Mouse (Mus musculus) cerebellum, postnatal 14 days (tissue): ENCODE measurements around the gene Sumo3.

Source experiments
- DNase-seq, 2 experiments: peaks; one replicate each; pipeline ENCODE4 v3.0.0; 2021; ENCODE audit warnings: mixed read lengths in 2 of 2

Gene Sumo3

DNA sequence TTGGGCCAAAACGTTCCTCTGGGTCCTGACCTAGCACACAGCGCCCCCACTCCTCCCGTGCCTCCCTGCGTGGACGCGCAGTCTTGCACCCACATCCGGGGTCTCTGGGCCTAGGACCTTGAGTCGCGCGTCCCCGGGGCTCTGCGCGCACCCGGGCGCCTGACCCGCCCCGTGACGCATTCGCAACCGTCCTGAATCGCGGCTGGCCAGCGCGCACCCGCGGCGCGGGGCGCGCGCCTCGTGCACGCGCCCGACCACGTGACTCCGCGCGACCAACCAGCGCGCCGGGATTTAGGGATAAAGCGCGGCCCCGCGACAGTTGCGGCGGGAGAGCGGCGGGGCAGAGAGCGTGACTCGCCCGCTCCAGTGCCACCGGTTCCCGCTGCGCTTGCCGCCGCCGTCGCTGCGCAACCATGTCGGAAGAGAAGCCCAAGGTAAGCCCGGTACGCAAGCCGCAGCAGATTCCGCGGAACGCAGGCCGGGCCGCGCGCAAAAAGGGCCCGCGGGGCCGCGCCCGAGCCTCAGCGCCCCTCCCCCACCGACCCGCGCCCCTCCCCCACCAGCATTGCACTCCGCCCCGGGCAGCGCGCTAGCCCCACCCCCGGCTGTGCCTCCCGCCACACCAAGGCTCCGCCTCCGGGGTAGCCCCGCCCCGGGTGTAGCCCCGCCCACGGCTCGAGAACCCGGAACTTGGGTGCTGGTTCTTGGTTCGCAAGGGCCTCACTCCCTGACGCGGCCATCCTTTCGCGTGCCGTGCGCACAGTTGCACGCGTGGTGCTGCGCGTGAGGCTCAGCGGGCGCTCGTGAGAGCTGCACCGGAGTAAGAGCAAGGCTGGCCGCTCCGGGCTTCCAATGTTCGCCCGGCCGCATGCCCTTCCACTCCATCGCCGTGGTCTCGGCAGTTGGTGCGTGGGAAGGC is at the start of gene Sumo3, which contains the start of gene Gm49325:
Gene Sumo3 (plus strand): TSS at position 190 of the 919 bp plus-strand sequence.
Gene Gm49325 (plus strand): TSS at position 290 of the 919 bp plus-strand sequence.
- peak; percentile 97 for DNase-seq

DNA sequence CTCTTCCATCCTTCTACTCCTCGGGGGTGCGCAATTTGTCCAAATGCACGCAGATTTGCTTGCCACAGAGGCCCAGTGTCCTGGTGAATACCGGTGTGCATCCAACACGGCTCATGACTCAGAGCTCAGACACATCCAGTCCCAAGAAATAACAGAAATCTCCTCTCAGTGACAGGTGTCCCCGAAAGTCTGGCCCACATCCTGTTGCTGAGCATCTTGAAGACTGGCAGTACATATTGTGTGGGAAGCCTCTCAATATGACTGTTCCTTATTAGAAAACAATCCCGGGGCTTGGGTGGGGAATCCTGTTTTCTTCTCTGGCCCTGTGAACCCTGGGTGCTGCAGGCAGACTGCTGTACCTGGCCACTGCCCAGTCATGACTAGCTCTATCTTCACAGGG is 49.3 kb upstream of the Sumo3 start:
- DNase-seq, result no peak

DNA sequence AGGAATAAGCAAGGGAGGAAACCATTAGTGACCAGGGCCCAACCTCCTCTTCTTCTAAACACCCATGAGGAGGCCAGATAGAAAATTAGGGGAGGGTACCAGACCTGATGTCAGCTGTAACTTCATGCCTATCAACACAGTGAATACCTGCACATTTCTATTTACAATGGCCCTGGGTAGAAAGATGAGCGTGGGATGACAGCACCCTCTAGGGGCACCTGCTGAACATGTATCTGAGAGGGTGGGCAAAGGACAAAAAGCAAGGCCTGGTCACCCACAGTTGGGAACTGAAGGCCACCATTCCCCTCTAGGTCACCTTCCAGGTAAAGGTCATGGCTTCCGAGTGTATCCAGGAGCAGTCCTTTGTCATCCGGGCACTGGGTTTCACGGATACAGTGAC is 48.3 kb upstream of the Sumo3 start:
- peak; percentile 62 to 64 for DNase-seq

DNA sequence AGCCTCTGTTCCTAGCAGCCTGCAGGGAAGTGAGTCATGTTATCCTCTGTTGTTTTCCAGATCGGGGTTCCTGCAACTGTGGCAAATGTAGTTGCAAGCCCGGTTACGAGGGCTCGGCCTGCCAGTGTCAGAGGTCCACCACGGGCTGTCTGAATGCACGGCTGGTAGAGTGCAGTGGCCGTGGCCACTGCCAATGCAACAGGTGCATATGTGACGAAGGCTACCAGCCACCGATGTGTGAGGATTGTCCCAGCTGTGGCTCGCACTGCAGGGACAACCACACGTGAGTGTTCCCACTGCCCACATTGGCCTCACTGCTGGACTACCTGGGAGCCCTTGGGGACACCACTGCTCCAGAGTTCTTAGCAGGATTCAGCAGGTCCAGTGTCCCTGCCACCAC is 45.8 kb upstream of the Sumo3 start:
- DNase-seq, result no peak

DNA sequence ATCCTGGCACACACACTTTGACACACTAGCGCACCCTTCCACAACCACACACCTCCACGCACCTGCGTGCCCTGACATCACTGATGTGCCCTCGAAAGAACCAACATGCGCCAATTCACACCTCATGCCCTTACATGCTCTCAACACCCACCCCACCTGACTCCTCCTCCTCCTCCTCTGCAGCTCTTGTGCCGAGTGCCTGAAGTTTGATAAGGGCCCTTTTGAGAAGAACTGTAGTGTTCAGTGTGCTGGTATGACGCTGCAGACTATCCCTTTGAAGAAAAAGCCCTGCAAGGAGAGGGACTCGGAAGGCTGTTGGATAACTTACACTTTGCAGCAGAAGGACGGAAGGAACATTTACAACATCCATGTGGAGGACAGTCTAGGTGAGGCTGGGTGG is 45.1 kb upstream of the Sumo3 start:
- DNase-seq, result no peak

DNA sequence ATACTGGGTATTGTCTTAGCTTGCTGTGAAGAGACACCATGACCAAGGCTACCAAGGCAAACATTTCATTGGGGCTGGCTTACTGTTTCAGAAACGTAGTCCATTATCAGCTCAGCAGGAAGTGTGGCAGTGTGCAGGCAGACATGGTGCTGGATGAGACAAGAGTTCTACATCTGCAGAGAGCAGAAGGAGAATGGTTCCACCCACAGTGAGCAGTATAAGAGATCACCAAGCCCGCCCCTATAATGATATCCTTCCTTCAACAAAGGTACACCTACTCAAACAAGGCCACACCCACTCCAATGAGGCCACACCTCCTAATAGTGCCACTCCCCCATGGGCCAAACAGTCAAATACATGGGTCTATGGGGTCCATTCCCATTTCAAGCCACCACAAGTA is 44.4 kb upstream of the Sumo3 start:
- DNase-seq, result no peak

DNA sequence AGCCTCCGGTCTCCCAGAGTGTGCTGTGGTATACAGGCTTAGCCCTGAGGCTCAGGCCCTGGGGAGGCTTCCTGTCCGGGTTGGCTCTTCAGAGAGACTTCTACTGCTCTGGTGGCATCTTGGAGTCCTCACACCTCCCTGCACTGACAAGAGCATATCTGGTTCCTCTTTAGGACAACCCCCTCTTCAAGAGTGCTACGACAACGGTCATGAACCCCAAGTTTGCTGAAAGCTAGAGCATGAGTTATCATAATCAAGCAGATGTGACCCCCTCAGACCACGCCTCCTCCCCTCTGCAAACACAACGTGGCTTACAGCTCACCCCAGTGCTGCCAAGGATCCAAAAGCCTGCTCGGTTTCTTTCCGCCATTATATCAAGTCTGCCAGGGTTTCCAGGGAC is 40.9 kb upstream of the Sumo3 start:
- no peak for DNase-seq

DNA sequence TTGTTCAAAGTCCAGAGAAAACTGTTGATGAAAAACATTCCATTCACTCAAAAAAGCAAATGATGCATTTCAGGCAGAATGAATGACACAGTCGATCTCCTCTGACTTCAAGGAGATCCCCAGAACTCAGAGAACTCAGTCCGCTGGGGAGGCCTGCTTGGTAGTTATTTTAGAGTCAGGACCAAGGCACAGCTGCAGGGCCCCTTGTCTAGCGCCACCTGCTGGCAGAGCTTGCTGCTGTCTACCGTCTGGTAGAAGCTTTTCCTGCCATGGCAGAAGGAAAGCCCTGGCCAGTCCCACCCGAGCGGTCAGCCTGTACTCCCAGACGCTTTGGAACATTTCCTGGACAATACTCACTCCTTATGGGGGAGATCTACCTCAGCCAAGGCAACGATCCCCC is 39.2 kb upstream of the Sumo3 start:
- peak; percentile 92 to 97 for DNase-seq

DNA sequence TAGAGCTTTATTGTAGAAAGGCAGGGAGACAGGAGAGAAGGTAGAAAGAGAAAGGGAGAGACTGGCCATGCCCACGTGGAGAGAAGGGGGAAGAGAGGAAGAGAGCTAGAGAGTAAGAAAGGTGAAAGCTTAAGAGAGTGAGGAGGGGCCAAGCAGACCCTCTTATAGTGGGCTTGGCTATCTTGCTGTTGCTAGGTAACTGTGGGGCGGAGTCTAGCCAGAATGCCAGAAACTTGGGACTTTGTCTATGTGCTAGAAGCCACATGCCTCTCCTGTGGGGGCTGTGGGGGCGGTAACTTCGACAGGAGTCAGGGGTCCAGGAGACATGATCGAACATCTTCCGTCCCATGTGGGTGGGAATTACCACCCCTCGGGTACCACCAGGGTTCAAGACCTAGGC is 36.4 kb upstream of the Sumo3 start:
- no peak for DNase-seq

DNA sequence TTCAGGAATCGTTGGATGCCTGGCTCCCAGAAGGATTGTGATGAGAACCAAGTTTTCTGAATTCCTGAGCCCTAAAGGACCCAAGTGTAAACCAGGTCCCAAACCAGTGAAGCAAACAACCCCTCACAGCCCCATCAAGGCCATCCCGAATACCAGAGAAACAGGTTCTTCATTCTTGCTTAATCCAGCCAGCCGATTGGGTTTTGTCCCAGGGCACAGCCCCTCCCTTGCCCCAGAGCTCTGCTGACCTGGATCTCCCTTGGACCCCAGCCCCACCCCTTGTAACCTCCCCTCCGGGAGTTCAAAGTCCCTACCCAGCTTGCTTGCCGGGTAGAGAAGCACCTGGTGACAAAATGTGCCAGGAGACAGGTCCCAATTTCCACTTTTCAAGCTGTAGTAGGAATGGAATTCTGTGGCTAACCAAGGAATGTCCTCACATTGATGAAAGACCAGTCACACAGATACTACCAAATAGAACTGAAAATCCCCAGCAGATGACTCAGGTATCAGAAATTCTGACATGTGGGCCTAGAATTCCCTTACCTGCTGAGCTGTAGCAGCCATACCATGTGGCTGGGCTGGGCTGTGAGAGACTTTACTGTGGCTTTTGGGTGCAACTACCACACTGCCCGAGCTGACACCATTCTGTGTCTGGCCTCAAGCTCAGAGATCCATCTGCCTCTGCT is 35.8 kb upstream of the Sumo3 start:
- DNase-seq, result no peak

DNA sequence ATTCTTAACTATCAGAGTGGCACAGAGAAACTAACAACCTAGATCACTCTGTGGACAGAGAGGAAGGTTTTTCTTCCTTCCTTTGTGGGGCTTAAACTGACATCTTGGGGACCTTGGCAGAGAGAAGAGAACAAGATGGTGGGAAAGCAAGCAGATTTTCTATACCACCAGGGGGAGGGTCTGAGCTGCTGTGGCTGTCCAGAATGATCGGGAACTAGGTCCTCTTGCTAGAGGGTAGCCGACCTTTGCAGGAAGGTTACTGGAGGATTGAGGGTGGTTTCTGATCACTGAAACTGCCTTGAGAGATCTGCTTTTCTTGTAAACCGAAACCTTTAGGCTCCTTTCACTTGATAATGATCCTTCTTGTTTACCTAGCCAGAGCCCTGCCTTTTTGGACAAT is 33.7 kb upstream of the Sumo3 start:
- DNase-seq, result no peak

DNA sequence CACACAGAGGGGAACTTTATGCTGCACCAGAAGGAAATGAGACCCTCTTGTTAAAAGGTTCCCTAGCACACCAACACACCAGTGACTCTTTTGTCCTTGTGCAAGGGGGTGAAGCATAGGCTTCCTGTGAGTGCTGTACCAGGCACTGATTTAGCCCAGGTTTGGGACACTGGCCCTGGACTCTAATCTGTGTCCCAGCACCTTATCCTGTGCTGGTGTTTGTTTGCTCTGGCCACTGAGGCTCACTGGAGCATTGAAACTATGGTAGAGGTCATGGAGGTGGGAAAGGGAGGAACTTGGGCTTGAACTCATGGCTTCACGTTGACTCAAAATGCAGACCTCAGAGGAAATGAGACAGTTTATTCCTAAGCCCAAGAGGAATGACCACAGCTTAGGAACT is 32.7 kb upstream of the Sumo3 start:
- DNase-seq, result no peak

DNA sequence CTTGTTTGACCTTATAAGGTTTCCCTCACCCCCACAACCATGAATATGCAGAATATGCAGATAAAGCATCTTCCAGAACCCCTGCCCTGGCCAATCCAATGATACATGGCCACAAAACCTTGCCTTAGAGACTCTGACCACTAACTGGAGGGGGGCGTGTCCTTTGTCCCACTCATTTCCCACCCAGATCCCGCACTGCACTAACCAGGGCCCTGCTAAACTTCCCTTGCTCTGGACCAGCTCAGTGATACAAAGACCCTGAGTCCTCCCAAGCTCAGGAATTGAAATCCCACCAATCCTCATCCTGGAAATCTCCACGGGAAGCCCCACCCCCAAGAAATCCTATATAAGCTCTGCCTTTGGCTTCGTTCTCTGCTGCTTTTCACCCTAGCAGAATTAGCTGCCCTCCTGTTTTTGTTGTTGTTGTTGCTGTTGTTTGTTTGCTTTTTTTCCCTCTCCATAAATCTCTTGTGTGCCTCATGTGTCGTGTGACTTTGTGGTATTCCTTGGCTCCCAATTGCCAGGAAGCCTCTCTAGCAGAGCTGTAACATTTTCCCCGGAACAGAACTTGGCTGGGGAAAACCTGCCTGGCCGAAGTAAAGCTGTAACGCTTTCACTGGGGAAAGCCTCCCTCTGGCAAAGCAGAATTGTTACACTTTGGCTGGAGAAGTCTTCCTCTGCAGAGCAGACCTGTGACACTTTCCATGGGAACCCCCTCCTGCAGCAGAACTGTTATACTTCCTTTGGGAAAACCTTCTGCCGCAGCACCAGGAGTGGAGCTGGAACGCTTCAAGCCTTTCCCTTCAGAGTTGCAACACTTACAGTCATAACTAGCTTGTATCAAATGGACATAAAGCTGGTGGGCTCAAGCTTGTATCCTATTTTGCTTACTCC is 25.6 kb upstream of the Sumo3 start:
- DNase-seq, result no peak

DNA sequence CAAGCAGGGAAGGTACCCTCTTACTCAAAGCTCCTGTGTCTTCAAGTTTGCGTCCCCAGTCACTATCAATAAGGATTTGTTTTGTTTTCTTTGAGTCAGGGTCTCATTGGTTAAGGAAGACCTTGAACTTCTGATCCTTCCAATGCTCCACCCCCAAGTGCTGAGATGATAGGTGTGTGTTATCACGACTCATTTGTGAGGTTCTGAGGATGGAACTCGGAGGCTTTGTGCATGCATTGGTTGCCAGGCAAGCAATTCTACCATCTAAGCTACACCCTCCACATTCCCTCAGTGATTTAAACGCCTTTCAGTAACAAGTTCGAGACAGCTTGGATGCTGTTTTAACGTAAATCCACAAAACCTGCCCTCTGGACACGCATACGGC is 24.9 kb upstream of the Sumo3 start:
- DNase-seq, result no peak

DNA sequence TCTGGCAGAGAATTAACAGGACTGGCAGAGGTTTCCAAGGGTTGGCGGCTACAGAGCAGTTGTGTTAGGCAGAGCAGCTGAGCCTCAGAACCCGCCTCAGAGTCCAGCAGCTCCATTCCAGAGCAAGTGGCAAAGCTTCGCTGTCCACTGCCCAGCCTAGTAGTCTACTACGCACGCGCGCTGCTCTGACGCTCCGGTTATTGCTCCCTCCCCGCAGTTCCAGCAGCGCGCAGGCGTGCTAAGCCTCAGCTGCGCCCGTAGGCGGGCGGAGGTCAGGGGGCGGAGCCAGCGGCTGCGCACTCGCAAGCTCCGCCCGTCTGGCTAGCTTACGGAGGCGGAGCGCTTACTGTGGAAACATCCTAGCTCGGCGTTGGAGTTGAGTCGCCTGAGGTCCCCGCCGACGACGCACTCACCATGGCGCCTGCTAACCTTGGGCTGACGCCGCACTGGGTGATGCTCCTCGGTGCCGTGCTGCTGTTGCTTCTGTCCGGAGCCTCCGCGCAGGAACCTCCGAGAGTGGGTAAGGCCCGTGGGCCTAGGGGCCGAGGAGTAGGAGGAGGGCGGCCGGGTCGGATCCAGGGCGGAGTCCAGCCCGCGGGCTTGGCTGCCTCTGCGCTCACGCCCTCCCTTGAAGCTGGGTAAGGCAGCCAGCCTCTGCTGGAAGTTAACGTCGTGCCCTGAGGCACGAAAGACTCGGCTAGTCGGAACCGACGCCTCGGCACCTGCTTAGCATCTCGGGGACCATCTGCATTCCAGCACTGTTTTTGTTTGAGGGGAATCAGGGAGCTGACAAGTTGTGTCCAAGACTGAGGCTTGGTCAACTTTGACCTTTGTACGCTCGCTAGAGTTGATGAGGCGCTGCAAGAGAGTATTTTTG is 24.3 kb upstream of the Sumo3 start, which contains the start of gene Pttg1ip:
Gene Pttg1ip (plus strand): TSS at position 313 of the 877 bp plus-strand sequence.
- peak; percentile 96 to 97 for DNase-seq

DNA sequence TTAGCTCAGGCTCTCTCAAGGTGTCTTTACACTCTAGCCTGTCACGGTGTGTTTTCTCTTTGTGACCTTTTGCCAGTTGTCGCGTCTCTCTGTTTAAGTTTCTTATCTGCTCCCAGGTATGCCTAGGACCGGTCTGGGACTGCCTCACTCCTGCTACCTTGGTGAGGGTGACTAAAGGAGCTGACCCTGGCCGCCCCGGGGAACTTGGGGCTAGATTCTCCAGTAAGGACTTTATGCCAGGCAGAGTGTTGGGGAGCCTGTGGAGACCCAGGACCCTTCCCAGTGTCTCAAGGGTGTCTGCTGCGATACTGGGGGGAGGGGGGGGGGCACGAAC is 23.6 kb upstream of the Sumo3 start:
- no peak for DNase-seq

DNA sequence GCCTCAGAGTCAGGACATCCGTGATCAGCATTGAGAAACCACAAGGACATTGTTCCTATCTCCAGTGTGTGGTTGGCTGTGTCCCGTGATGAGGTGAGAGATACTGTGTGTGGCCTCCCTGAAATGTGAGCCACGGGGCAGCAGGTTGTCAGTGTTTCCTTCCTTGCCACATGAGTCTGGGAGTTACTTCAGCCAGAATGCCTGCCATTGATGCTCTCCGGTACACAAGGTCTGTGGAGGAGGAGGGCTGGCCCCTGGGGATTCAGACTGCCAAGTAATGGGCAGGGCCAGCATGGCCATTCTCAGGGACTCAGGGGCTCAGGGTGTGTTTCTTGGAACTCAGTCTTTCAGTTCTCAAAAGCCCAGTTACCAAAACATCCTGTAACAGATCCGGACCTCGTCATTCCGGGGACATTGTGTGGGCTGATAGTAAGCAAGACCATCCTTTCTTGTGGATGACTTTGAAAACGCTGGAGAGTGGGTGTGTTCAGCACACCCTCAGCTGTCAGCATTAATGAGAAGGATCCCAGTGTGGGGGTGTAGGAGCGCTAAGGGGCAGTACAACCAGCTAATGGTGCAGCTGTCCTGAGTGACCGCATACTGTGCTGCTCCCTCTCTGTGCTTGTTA is 22.0 kb upstream of the Sumo3 start:
- no peak for DNase-seq

DNA sequence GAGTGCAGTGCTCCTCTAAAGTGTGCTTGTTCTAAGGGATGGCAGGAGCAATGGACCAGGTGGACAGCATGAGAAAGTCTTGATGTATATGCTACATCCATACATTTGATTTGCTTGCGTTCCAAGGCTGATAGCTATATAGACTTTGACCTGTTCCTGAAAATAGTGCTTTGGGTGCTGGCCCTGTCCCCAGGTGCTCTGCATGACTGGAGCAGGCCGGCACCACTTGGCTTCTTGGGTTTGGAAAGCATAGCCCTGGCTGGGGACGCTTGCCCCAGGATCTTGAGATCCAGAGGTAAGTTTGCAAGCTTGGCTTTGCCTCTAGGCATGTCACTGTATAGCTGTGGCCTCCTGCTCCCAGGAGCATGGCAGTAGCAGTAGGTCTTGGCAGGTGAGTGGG is 19.3 kb upstream of the Sumo3 start:
- DNase-seq, result no peak

DNA sequence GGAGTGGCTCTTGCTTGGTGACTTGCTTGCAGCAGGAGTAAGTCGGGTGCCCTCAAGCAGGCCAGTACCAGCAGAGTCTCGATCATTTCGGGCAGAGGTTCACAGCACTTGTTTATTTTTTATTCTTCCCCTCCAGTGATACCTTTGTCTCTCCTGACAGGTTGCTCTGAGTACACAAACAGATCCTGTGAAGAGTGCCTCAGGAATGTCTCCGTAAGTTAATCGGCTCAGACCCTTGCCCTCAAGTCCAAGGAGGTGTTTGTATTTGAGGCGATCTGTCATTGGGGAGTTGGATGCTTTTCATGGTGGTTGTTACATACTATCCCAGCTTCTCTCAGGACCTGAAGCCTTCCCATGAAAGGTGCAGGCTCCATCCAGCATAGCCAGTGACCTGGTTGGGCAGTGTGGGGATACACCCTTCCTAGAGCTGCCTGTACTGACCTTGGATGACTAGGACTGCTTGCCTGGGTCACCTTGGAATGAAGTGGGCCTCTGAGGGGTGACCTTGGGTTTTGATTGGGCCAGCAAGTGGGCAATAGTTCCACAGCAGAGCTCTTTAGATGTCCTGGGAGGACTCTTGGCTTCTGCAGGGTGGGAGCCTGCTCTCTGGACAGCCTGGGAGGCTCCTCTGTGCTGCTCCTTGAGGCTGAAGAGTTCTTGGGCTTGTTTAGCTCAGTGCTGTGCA is 18.7 kb upstream of the Sumo3 start:
- no peak for DNase-seq

DNA sequence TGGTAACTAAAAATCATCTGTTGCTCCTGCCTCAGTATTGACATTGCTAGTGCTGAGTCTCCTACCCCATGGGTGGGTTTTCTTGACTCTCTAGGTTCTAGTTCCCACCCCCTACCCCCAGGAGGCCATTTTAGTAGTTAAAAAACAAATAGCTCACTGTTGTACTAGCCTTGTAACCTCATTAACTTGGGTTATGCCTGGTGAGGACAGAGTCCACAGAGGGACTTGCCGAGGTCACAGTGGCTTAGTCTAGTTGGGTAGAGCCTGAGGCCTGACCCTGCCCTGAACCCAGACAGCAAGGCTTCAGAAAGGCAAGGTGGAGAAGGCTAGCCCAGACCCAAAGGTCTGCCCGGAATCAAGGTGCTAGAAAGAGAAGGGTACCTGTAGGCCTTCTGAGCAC is 17.9 kb upstream of the Sumo3 start:
- DNase-seq, result no peak

DNA sequence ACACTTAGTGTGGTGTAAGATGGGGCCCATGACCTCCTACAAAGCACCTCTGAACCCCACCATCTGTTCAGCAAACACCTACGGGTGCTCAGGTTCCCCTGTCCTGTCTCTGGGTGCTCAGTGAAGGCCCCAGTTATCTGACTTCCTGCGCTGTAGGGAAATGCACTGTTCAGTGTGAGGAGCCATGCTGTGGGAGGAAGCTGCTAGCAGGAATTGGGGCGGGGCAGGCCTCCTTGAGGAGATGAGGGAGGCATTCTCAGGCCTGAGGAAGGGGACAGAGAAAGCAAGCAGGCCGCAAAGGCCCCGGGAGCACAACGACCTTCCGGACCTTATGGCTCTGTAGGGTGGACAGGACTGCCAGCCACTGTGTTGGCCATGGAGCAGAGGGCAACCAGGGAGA is 16.8 kb upstream of the Sumo3 start:
- DNase-seq, result no peak
